Mouse (Mus musculus): Measurements from ENCODE around the gene Cyp19a1.

Cyp19a1 gene

GRCm38 (mm10) chr9:54191435-54191834, 76.5 kb downstream of the Cyp19a1 start:
- in situ Hi-C loops (cut with MboI; ENCODE audit: low pct_unique_long_range_greater_than_20kb in 1 of 2, low sequenced_read_pairs in 2 of 2, unreplicated experiment in 1 of 2): loop anchor here in 1 of 2 experiments (10.0 to 25.0 kb wide), 3 partner anchors 63 to 221 kb away; no protein-coding TSS in a partner anchor

- in situ Hi-C loops (cut with MboI; ENCODE audit: low pct_unique_long_range_greater_than_20kb in 1 of 2, low sequenced_read_pairs in 2 of 2, unreplicated experiment in 1 of 2): loop anchor here in 1 of 2 experiments (25.0 kb wide), 1 partner anchor 230 kb away; no protein-coding TSS in a partner anchor
These were observed 85.4 kb downstream of the Cyp19a1 start for GRCm38 (mm10) chr9:54182484-54182883.

- in situ Hi-C loops (cut with MboI; ENCODE audit: low pct_unique_long_range_greater_than_20kb in 1 of 2, low sequenced_read_pairs in 2 of 2, unreplicated experiment in 1 of 2): loop anchor here in 1 of 2 experiments (25.0 kb wide), 1 partner anchor 231 kb away; no protein-coding TSS in a partner anchor
These were observed 86.6 kb downstream of the Cyp19a1 start for GRCm38 (mm10) chr9:54181330-54181729.

- in situ Hi-C loops (cut with MboI; ENCODE audit: low pct_unique_long_range_greater_than_20kb in 1 of 2, low sequenced_read_pairs in 2 of 2, unreplicated experiment in 1 of 2): loop anchor here in 1 of 2 experiments (25.0 kb wide), 1 partner anchor 232 kb away; no protein-coding TSS in a partner anchor
These were observed 87.7 kb downstream of the Cyp19a1 start for GRCm38 (mm10) chr9:54180216-54180615.

GRCm38 (mm10) chr9:54169489-54169888, 98.4 kb downstream of the Cyp19a1 start:
- in situ Hi-C loops (cut with MboI; ENCODE audit: low pct_unique_long_range_greater_than_20kb in 1 of 2, low sequenced_read_pairs in 2 of 2, unreplicated experiment in 1 of 2): no loop called here

- in situ Hi-C loops (cut with MboI; ENCODE audit: low pct_unique_long_range_greater_than_20kb in 1 of 2, low sequenced_read_pairs in 2 of 2, unreplicated experiment in 1 of 2): no loop called here
These were observed 99.5 kb downstream of the Cyp19a1 start for GRCm38 (mm10) chr9:54168425-54168824.

GRCm38 (mm10) chr9:54163117-54163516, 104.8 kb downstream of the Cyp19a1 start:
- in situ Hi-C loops (cut with MboI; ENCODE audit: low pct_unique_long_range_greater_than_20kb in 1 of 2, low sequenced_read_pairs in 2 of 2, unreplicated experiment in 1 of 2): no loop called here

GRCm38 (mm10) chr9:54153679-54154078, 114.2 kb downstream of the Cyp19a1 start:
- in situ Hi-C loops (cut with MboI; ENCODE audit: low pct_unique_long_range_greater_than_20kb in 1 of 2, low sequenced_read_pairs in 2 of 2, unreplicated experiment in 1 of 2): no loop called here

GRCm38 (mm10) chr9:54139191-54139590, 128.7 kb downstream of the Cyp19a1 start:
- in situ Hi-C loops (cut with MboI; ENCODE audit: low pct_unique_long_range_greater_than_20kb in 1 of 2, low sequenced_read_pairs in 2 of 2, unreplicated experiment in 1 of 2): no loop called here

Data from mouse embryonic stem cell (cell line).